Mouse (Mus musculus) hindbrain, embryonic 12.5 days (tissue): ENCODE results near the gene Map3k14. TPM values are rescaled to one million over a fixed set of nuclear protein-coding genes. Genes with fewer than 3 reads are reported as not detected.

ENCODE experiments used
- ATAC-seq: fragments of 200-750 bp; cut with Nextera tagmentation; 2 replicates; pipeline ENCODE4 v1.8.0; 2017; ENCODE audit warnings: moderate TSS enrichment; ENCODE audit not compliant: low FRiP score
- H3K27ac ChIP-seq: fragments of 300-500 bp; sonication (generic); 2 replicates; pipeline ENCODE4 v1.5.1; 2016; ENCODE audit warnings: mild to moderate bottlenecking
- H3K27me3 ChIP-seq: fragments of 300-500 bp; sonication (generic); 2 replicates; pipeline ENCODE4 v1.6.1; 2016; ENCODE audit warnings: mild to moderate bottlenecking
- H3K36me3 ChIP-seq: fragments of 300-500 bp; sonication (generic); 2 replicates; pipeline ENCODE4 v1.6.1; 2016; ENCODE audit warnings: mild to moderate bottlenecking
- H3K4me1 ChIP-seq: fragments of 300-500 bp; sonication (generic); 2 replicates; pipeline ENCODE4 v1.6.1; 2016
- H3K4me2 ChIP-seq: fragments of 300-500 bp; sonication (generic); replicated peaks from 2 replicates; pipeline ENCODE4 v1.6.1; 2016; ENCODE audit warnings: mild to moderate bottlenecking
- H3K4me3 ChIP-seq: fragments of 300-500 bp; sonication (generic); 2 replicates; pipeline ENCODE4 v1.5.1; 2016; ENCODE audit warnings: mild to moderate bottlenecking
- H3K9ac ChIP-seq: fragments of 300-500 bp; sonication (generic); 2 replicates; pipeline ENCODE4 v1.6.1; 2016; ENCODE audit warnings: mild to moderate bottlenecking, moderate library complexity
- H3K9me3 ChIP-seq: fragments of 300-500 bp; sonication (generic); replicated peaks from 2 replicates; pipeline ENCODE4 v1.6.1; 2016; ENCODE audit warnings: mild to moderate bottlenecking
- WGBS: fragments of 180-500 bp; shearing (Covaris S2); methylation state at CpG from one replicate; pipeline ENCODE4 v1.1.7; 2016; 5-methylcytosine and 5-hydroxymethylcytosine counted together
- polyA plus RNA-seq: library from polyadenylated mRNA; unstranded; fragments of >200 nt; fragmentation: Nextera tagmentation; extraction: Ambion mirVana; gene quantifications from 2 replicates; pipeline ENCODE4 v1.2.1, GENCODE M21; 2016

Map3k14 gene
- polyA plus RNA-seq, 1 experiment from 2014 or later, result 3.9 TPM

DNA sequence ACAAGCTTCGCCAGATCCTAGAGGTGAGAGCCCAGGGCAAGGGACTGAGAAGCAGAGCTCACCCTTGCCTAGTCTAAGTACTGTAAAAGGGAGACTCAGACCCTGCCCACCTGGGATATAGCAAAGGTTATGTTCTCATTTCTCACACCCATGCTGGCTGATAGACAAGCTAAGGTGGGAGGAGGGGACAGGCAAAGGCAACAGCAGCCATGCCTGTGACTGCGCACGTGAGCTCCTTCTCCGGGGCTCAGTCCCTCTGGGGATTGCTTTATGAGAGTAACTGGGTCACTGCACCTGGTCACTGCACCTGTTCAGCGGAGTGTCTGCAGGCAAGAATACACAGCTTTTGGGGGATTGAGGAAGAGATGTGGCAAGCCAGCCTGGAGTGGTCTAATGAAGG is 71.6 kb downstream of the Map3k14 start:
- H3K4me3 ChIP-seq, result no peak overlapping the region
- no peaks in the 10 kb centered on the region for H3K9me3 ChIP-seq
- no peak for ATAC-seq
- H3K36me3 ChIP-seq, result no peaks in the 10 kb centered on the region
- peaks cover 25% of the 10 kb centered on the region for H3K4me1 ChIP-seq
- H3K4me2 ChIP-seq, result no peak overlapping the region
- no peak overlapping the region for H3K9ac ChIP-seq
- peaks cover 100% of the 10 kb centered on the region for H3K27me3 ChIP-seq
- 79% methylated on average over 5 of the region's 5 CpGs for WGBS
- H3K27ac ChIP-seq, result no peak overlapping the region

DNA sequence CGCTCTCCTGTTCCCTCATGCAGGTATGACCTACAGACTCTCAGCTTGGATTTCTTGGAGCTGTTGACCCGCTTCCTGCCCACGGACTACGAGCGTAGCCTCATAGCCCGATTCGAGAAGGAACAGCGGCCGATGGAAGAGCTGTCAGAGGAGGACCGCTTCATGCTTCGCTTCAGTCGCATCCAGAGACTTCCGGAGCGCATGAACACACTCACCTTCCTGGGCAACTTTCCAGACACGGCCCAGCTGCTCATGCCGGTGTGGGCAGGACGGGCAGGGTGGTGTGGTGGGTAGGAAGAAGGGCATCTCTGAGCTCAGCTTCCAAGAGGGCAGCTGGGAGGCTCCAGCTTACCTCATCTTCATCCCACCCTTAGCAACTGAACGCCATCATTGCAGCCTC is 72.0 kb downstream of the Map3k14 start:
- Histone ChIP-seq H3K9ac (no peak overlapping the region), H3K4me1 (peaks cover 25% of the 10 kb centered on the region), H3K27me3 (peaks cover 100% of the 10 kb centered on the region), H3K4me3 (no peak overlapping the region), H3K4me2 (no peak overlapping the region), H3K27ac (no peak overlapping the region), H3K9me3 (no peaks in the 10 kb centered on the region), H3K36me3 (no peaks in the 10 kb centered on the region)
- WGBS, result 91% methylated on average over 18 of the region's 18 CpGs
- no peak for ATAC-seq

DNA sequence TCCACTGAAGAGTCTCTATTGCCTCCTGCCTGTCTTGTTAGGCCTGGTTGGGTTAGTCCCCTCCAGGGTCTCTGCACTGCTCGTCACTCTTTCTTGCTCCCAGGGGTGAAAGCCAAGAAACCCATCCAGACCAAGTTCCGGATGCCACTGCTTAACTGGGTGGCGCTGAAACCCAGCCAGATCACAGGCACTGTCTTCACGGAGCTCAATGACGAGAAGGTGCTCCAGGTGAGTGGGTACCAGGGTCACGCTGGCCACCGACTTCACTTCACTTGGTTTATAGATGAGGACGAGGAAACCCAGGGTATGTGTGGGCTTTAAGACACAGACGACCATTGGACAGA is 73.5 kb downstream of the Map3k14 start:
- no peak overlapping the region for H3K9ac ChIP-seq
- peaks cover 99% of the 10 kb centered on the region for H3K27me3 ChIP-seq
- no peaks in the 10 kb centered on the region for H3K36me3 ChIP-seq
- no peak overlapping the region for H3K4me2 ChIP-seq
- ATAC-seq, result no peak
- H3K4me3 ChIP-seq, result no peak overlapping the region
- 30% methylated on average over 9 of the region's 9 CpGs for WGBS
- H3K4me1 ChIP-seq, result peaks cover 18% of the 10 kb centered on the region
- H3K9me3 ChIP-seq, result no peaks in the 10 kb centered on the region
- no peak overlapping the region for H3K27ac ChIP-seq

DNA sequence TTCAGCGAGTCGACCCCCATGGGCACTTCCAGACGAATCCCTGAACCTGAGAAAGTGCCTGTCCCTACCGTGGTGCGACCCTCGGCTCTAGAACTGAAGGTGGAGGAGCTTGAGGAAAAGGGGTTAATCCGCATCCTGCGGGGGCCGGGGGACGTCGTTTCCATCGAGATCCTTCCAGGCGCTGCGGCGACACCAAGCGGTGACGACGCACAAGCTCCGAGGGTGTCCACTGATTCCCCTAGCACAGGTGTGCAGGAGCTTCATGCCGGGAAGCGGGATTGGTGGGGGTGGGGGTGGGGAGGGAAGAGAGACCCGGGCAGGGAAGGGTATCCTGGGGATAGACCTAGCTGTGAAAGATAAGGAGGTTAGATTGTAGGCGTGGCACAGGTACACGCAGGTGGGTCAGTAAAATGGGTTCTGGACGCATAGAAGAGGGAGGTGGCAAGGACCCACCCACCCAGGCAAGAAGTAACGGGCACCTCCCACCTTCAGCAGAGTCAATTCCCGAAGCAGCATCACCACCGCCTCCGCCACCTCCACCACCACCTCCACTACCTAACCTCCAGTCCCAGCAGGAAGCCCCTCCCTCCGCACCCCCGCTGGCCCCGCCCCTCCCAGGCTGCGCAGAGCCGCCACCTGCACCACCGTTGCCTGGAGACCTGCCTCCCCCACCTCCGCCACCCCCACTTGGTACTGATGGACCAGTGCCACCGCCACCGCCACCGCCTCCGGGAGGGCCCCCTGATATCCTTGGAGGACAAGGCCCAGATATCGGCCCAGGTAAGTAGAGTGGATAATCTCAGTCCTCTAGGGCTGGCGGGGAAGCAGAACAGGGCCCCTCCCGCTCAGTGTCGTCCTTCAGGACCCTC is 74.1 kb downstream of the Map3k14 start:
- peak overlapping the region; percentile 53 for H3K4me2 ChIP-seq
- peak overlapping the region; percentile 29 for H3K4me3 ChIP-seq
- 3% methylated on average over 42 of the region's 44 CpGs for WGBS
- H3K27ac ChIP-seq, result no peak overlapping the region
- H3K9me3 ChIP-seq, result no peaks in the 10 kb centered on the region
- no peak for ATAC-seq
- H3K36me3 ChIP-seq, result no peaks in the 10 kb centered on the region
- peaks cover 11% of the 10 kb centered on the region for H3K4me1 ChIP-seq
- H3K27me3 ChIP-seq, result peaks cover 93% of the 10 kb centered on the region
- peak overlapping the region; percentile 46 for H3K9ac ChIP-seq

GRCm38 (mm10) chr11:103192230-103192955 is 74.9 kb downstream of the Map3k14 start:
- Histone ChIP-seq H3K4me2 (peak overlapping the region; percentile 53), H3K36me3 (no peaks in the 10 kb centered on the region), H3K9ac (peak overlapping the region; percentile 46), H3K27ac (no peak overlapping the region), H3K27me3 (peaks cover 85% of the 10 kb centered on the region), H3K9me3 (no peaks in the 10 kb centered on the region), H3K4me1 (peaks cover 10% of the 10 kb centered on the region), H3K4me3 (peak overlapping the region; percentile 29)
- WGBS, result 15% methylated on average over 28 of the region's 28 CpGs
- no peak for ATAC-seq

- Histone ChIP-seq H3K36me3 (no peaks in the 10 kb centered on the region), H3K4me3 (no peak overlapping the region), H3K27ac (no peak overlapping the region), H3K4me2 (no peak overlapping the region), H3K9me3 (no peaks in the 10 kb centered on the region), H3K4me1 (no peaks in the 10 kb centered on the region), H3K27me3 (peaks cover 20% of the 10 kb centered on the region), H3K9ac (no peak overlapping the region)
- ATAC-seq, result no peak
- WGBS, result 42% methylated on average over 2 of the region's 2 CpGs
Measured at GRCm38 (mm10) chr11:103184891-103185290, 82.4 kb downstream of the Map3k14 start.

- H3K4me2 ChIP-seq, result no peak overlapping the region
- no peaks in the 10 kb centered on the region for H3K9me3 ChIP-seq
- no peak overlapping the region for H3K27ac ChIP-seq
- no peaks in the 10 kb centered on the region for H3K4me1 ChIP-seq
- no peaks in the 10 kb centered on the region for H3K36me3 ChIP-seq
- ATAC-seq, result no peak
- H3K4me3 ChIP-seq, result no peak overlapping the region
- H3K27me3 ChIP-seq, result peaks cover 14% of the 10 kb centered on the region
- 87% methylated on average over 3 of the region's 3 CpGs for WGBS
- H3K9ac ChIP-seq, result no peak overlapping the region
Measured at GRCm38 (mm10) chr11:103181911-103182310, 85.4 kb downstream of the Map3k14 start.

- H3K4me1 ChIP-seq, result no peaks in the 10 kb centered on the region
- no peak overlapping the region for H3K27ac ChIP-seq
- H3K9ac ChIP-seq, result no peak overlapping the region
- ATAC-seq, result no peak
- no peaks in the 10 kb centered on the region for H3K9me3 ChIP-seq
- no peak overlapping the region for H3K4me3 ChIP-seq
- peaks cover 14% of the 10 kb centered on the region for H3K27me3 ChIP-seq
- H3K4me2 ChIP-seq, result no peak overlapping the region
- 79% methylated on average over 9 of the region's 9 CpGs for WGBS
- H3K36me3 ChIP-seq, result no peaks in the 10 kb centered on the region
Measured at GRCm38 (mm10) chr11:103181349-103181748, 85.9 kb downstream of the Map3k14 start.

DNA sequence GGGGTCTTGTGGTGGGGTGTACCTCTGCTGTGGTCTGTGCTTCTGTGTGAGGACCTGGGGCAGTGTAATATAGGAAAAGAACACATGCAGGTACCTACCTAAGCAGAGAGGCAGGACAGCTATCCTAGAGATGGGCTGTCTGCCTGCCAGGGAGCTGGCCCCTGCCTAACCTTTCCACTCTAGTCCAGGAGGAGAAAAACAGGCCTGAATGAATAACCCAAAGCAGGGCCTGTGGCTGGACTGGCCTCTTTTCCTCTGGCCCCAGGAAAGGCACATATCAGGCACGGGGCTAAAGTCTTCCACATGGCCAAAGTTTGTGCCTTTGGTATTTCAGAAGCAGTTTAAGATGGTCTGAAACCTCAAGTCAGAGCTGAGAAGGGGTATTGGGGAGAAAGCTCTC is 86.8 kb downstream of the Map3k14 start:
- Histone ChIP-seq H3K36me3 (no peaks in the 10 kb centered on the region), H3K9ac (no peak overlapping the region), H3K4me2 (no peak overlapping the region), H3K27me3 (peaks cover 12% of the 10 kb centered on the region; the same call in 1 of the 2 replicates), H3K4me1 (no peaks in the 10 kb centered on the region), H3K9me3 (no peaks in the 10 kb centered on the region), H3K4me3 (no peak overlapping the region), H3K27ac (no peak overlapping the region)
- no peak for ATAC-seq
- WGBS, result 65% methylated on average over 1 of the region's 1 CpGs

GRCm38 (mm10) chr11:103178748-103179147 is 88.5 kb downstream of the Map3k14 start:
- ATAC-seq, result no peak
- Histone ChIP-seq H3K4me1 (no peaks in the 10 kb centered on the region), H3K9ac (no peak overlapping the region), H3K4me3 (no peak overlapping the region), H3K36me3 (no peaks in the 10 kb centered on the region), H3K27me3 (peaks cover 21% of the 10 kb centered on the region), H3K4me2 (no peak overlapping the region), H3K27ac (no peak overlapping the region), H3K9me3 (no peaks in the 10 kb centered on the region)
- whole genome bisulfite sequencing, result 86% methylated on average over 8 of the region's 8 CpGs

GRCm38 (mm10) chr11:103177815-103178485 is 89.3 kb downstream of the Map3k14 start:
- no peak overlapping the region for H3K9ac ChIP-seq
- WGBS, result 80% methylated on average over 15 of the region's 15 CpGs
- peaks cover 29% of the 10 kb centered on the region for H3K27me3 ChIP-seq
- H3K4me1 ChIP-seq, result no peaks in the 10 kb centered on the region
- no peaks in the 10 kb centered on the region for H3K9me3 ChIP-seq
- H3K27ac ChIP-seq, result no peak overlapping the region
- no peak overlapping the region for H3K4me2 ChIP-seq
- no peak for ATAC-seq
- no peaks in the 10 kb centered on the region for H3K36me3 ChIP-seq
- no peak overlapping the region for H3K4me3 ChIP-seq

- no peak for ATAC-seq
- H3K4me2 ChIP-seq, result no peak overlapping the region
- no peaks in the 10 kb centered on the region for H3K4me1 ChIP-seq
- no peak overlapping the region for H3K4me3 ChIP-seq
- no peaks in the 10 kb centered on the region for H3K9me3 ChIP-seq
- WGBS, result 72% methylated on average over 5 of the region's 5 CpGs
- H3K9ac ChIP-seq, result no peak overlapping the region
- H3K27me3 ChIP-seq, result peaks cover 36% of the 10 kb centered on the region
- no peak overlapping the region for H3K27ac ChIP-seq
- no peaks in the 10 kb centered on the region for H3K36me3 ChIP-seq
Measured at GRCm38 (mm10) chr11:103177216-103177615, 90.1 kb downstream of the Map3k14 start.
